Mouse (Mus musculus): Measurements from ENCODE around the gene Leng9.

The Leng9 gene

GRCm38 (mm10) chr7:4144766-4145551 lies 5.2 kb downstream of the Leng9 start:
- DNase-seq (ENCODE audit: low spot score): peak; percentile 7

GRCm38 (mm10) chr7:4144046-4144445 lies 6.1 kb downstream of the Leng9 start:
- DNase-seq (ENCODE audit: low spot score): no peak

- no peak for DNase-seq (ENCODE audit: low spot score)
These were observed 6.7 kb downstream of the Leng9 start for GRCm38 (mm10) chr7:4143506-4143905.

- no peak for DNase-seq (ENCODE audit: low spot score)
These were observed 7.3 kb downstream of the Leng9 start for GRCm38 (mm10) chr7:4142796-4143445.

- no peak for DNase-seq (ENCODE audit: low spot score)
These were observed 8.4 kb downstream of the Leng9 start for GRCm38 (mm10) chr7:4141648-4142325.

- no peak for DNase-seq (ENCODE audit: low spot score)
These were observed 10.8 kb downstream of the Leng9 start for GRCm38 (mm10) chr7:4139391-4139790.

GRCm38 (mm10) chr7:4138671-4139070 lies 11.5 kb downstream of the Leng9 start:
- DNase-seq (ENCODE audit: low spot score): no peak

- DNase-seq (ENCODE audit: low spot score): no peak
These were observed 12.0 kb downstream of the Leng9 start for GRCm38 (mm10) chr7:4138181-4138580.

GRCm38 (mm10) chr7:4137746-4138145 lies 12.4 kb downstream of the Leng9 start:
- DNase-seq (ENCODE audit: low spot score): no peak

DNA sequence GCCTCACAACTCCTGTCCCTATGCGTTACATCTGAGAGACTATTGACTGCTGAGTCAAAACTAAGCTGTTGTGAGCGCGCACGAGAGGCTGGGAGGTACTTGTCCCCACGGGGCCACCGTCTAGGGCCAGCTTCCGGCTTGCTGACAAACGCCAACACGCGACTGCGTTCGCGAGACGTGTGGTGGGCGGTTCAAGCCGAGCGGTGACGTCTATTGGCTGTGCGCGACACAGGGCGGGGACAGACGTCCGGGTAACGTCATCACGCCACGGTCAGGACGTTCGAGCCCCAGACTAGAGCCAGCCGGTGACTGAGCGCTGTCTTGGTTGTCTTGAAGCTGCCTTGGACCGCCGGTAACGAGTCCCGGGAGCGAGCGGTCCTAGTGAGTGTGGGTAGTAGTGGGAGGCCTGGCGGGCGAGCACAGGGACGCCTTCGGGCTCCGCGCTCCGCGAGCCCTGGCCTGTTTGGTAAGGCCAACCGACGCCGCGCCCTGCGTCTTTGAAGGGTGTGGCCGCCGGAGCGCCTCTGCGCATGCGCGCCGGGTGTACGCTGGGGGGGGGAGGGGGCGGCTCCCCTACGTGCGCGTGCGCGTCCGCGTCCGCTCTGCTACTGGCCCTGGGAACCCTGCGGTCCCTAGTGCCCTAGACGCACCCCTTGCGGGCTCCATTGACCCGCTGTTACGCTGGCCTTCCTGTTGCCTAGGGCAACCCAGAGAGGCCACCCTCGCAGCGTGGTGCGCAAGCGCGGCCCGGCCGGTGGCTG lies 13.2 kb downstream of the Leng9 start, which contains the start of gene Leng8:
Gene Leng8, plus strand, starts transcription at position 269 of the 761 bp plus-strand sequence.
- DNase-seq (ENCODE audit: low spot score): peak; percentile 99

GRCm38 (mm10) chr7:4136404-4136770 lies 13.8 kb downstream of the Leng9 start:
- no peak for DNase-seq (ENCODE audit: low spot score)

DNA sequence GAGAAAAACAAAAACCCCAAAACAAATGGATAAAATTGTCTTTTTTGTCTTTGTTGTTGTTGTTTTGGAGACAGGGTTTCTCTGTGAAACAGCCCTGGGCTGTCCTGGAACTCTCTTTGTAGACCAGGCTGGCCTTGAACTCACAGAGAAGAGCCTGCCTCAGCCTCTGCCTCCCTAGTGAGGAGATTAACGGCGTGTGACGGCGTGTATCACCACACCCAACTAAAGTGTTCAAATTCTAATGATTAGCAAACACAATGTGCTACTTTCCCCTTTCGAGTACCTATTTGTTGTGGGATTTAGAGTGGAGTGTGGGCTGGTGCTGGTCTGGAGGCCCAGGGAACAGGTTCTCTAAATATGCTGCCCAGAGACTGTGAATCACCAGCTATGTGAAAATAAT lies 15.3 kb downstream of the Leng9 start:
- DNase-seq (ENCODE audit: low spot score): no peak

DNA sequence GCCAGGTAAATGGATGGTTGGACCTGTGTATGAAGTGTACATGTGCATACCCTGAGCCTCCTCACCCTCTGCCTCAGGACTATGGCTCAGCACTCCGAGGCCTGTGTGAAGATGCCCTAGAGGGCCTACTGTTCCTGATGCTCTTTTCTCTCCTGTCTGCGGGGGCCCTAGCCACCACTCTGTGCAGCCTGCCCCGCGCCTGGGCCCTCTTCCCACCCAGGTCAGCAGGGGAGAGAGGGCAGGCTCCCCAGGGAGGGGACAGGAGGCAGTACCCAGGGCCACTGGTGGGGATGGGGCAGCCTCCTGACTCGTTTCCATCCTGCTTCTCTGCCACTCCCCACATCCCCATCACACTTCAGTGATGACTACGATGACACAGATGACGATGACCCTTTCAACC lies 17.2 kb downstream of the Leng9 start:
- DNase-seq (ENCODE audit: low spot score): no peak

DNA sequence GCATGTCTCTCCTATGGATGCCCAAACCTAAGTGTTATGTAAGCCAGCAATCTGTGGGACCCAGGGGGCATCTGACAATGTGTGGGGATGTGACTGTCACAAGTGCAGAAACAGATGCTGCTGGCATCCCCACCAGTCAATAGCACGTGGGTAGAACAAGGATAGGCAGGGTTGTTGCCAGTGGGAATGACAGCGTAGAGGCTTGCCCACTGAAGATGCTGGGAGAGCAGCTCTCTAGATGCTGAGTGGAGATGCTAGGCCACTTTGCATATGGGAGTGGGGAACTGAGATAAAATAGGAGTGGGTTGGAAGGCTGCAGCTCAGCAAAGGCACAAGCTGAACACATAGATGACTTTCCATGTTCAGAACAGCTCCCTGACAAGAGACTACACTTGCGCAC lies 17.6 kb downstream of the Leng9 start:
- DNase-seq (ENCODE audit: low spot score): no peak

- DNase-seq (ENCODE audit: low spot score): no peak
These were observed 18.2 kb downstream of the Leng9 start for GRCm38 (mm10) chr7:4131964-4132363.

DNA sequence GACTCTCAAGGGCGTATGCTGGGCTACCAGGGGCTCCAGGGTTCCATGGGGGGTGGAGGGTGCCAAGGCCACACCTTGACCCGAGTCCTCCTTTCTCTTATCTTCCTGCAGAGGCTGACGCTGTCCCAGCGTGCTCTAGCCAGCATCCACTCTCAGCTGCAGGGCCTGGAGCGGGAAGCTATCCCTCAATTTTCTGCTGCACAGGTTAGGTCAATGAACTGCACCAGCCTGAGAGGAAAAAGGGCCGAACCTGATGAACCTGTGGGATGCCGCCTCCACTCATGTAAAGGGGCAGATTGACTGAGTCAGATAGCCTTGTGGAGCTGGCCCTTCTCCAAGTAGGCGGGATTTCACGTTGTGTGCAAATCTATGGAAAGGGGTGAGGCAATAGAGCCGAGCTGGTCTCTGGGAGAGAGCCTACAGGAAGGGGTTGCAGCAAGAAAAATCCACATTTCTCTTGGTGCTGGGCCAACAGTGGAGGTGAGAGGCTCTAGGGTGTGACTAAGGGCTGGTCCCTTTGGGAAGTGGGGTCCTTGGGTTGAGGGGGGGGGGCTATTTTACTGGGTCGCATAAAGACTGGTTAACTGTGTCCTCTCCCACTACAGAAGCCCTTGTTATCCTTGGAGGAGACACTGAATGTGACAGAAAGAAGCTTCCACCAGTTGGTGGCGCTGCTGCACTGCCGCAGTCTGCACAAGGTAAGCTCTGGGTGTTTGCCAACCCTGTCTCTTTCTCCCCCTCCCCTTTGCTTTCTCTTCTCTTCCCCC lies 19.3 kb downstream of the Leng9 start:
- DNase-seq (ENCODE audit: low spot score): no peak

- no peak for DNase-seq (ENCODE audit: low spot score)
These were observed 21.3 kb downstream of the Leng9 start for GRCm38 (mm10) chr7:4128860-4129259.

DNA sequence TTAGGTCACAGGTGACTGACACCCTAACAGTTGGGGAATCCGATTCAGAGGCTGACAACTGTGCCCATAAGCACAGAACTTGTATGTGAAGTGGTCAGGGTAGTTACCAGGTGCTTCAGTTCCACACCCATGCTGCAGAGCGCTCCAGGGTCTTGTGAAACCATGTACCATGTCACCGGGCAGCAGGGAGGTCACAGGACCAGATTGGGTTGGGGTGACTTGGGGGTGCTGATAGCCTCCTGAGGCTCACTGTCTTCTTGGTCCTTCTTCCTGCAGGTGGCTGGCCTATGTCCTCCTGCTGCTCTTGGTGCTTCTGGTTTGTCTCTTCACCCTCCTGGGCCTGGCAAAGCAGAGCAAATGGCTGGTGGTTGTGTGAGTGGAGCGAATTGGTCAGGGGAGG lies 22.3 kb downstream of the Leng9 start:
- DNase-seq (ENCODE audit: low spot score): no peak

DNA sequence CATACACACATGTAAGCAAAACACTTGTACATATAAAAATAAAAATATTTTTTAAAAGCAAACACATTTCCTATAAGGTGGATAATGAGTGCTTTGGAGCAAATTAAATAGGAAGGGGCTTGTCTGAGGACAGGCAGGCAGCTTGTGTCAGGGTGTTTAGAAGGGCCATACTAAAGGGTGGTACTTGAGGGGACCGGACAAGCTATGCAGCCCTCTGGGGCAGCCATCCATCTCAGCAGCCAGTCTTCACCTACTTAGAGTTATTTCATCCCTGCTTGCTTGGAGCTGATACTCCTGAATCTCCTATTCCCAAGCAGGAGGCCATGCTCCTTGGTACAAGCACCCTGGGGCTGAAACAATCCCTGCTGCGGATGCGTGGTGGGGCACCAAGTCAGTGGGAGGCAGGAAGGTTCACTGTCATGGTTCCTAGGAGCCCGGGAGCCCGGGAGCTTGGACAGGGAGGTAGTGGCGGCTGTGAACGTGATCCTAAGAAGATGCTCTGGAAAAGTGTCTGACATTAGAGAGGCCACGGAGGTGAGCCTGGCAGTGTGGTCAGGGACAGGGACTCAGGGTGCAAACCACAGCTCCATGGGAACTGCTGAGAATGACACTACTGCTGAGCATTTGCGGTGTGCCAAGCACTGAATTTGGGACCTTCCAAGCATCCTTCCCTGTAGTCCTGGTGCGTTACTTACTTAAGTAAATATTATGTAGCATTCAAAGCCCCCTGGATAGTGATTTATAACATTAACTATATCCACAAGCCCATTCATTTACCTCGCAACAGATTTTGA lies 23.0 kb downstream of the Leng9 start:
- DNase-seq (ENCODE audit: low spot score): no peak

- no peak for DNase-seq (ENCODE audit: low spot score)
These were observed 24.9 kb downstream of the Leng9 start for GRCm38 (mm10) chr7:4125306-4125705.

- no peak for DNase-seq (ENCODE audit: low spot score)
These were observed 25.3 kb downstream of the Leng9 start for GRCm38 (mm10) chr7:4124856-4125255.

Data from testis, postnatal 14 days (tissue).